Mouse (Mus musculus): ENCODE data around the gene Dclk2. TPM values are rescaled to one million over a fixed set of nuclear protein-coding genes. Genes with fewer than 3 reads are reported as not detected.

Dclk2 gene
- polyA plus RNA-seq, 1 experiment from 2014 or later: 4.2 TPM

DNA sequence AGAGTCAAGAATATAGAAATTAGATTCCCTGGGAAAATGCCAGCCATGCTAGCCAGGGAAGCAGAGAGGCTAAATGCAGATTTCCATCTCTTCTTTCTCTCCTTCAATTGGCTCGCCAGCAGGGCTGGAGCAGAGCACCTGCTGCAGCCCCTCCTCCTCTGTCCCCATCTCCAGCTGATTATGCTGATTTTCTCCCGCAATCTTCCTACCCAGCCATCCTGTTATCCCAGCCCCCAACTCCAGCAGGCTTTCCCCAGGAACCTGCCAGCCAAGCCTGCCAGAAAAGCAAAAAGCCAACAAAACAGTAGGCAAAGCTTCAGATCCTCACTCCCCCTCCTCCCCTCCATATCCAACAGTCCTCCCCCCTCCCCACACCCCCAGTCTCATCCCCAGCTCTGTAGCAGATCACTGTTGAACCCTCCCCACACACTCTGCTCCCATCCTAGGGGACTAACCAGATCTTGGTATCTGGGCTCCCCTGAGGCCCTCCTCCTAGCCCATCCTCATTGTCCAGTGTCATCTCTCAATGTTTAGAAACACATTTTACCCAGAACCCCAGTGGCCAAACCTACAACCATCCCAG lies 15.7 kb upstream of the Dclk2 start:
- Histone ChIP-seq H3K27me3 (replicated peaks; ENCODE audit: control insufficient read depth, insufficient read depth, low read length) (no peaks in the 10 kb centered on the region), H3K9ac (ENCODE audit: low read depth, low read length) (no peak overlapping the region), H3K4me2 (ENCODE audit: low read depth, low read length) (no peak overlapping the region), H3K4me3 (ENCODE audit: low read length) (no peak overlapping the region), H3K9me3 (ENCODE audit: control insufficient read depth, low read length) (no peaks in the 10 kb centered on the region), H3K27ac (ENCODE audit: low read length) (no peak overlapping the region), H3K36me3 (ENCODE audit: control insufficient read depth, insufficient read depth, low read length) (no peaks in the 10 kb centered on the region), H3K4me1 (ENCODE audit: control insufficient read depth, insufficient read depth, low read length) (no peaks in the 10 kb centered on the region)
- ATAC-seq: no peak
- 19% methylated on average over 2 of the region's 2 CpGs for WGBS

DNA sequence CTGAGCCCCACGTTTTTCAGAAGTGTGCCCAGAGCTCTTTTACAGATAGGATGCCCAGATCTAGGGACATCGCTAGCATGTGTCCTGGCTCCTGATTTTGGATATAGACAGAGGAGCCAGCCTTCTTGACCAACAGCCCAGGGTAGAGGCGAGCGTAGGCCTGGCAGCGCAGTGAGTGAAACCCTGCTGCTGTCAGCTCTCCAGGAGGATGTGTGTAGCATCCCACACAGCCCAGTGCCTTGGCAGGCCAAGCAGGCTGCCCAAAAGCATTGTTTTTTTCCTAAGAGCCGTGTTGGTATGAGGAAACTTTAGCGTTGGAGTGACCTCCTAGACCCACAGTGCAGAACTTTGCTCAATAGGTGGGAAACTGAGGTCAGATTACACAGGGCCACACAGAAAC lies 12.8 kb upstream of the Dclk2 start:
- 85% methylated on average over 7 of the region's 7 CpGs for WGBS
- H3K9me3 ChIP-seq (ENCODE audit: control insufficient read depth, low read length): no peaks in the 10 kb centered on the region
- no peak overlapping the region for H3K4me3 ChIP-seq (ENCODE audit: low read length)

DNA sequence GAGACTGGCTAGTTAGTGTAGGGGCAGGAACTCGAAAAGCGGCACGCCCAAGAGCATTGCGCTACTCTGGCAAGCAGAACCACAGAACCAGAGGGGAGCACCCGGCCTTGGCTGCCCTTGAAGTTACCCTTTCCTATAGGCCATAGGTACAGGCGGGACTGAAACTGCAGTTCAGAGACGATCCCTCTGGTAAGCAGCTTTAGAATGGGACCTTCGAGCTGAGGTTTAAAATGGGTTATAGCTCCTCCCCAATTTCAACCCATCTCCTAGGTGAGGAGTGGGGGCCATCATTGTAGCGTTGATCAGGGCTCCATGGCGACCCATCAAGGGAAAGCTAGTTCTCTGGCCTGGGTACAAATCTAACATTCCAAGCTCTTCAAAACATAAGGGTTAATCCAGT lies 3.0 kb upstream of the Dclk2 start:
- H3K27ac ChIP-seq (ENCODE audit: low read length): no peak overlapping the region
- H3K36me3 ChIP-seq (ENCODE audit: control insufficient read depth, insufficient read depth, low read length): no peaks in the 10 kb centered on the region
- no peak overlapping the region for H3K4me3 ChIP-seq (ENCODE audit: low read length)
- H3K9ac ChIP-seq (ENCODE audit: low read depth, low read length): no peak overlapping the region
- H3K4me1 ChIP-seq (ENCODE audit: control insufficient read depth, insufficient read depth, low read length): peaks cover 8% of the 10 kb centered on the region
- WGBS: 93% methylated on average over 10 of the region's 10 CpGs
- ATAC-seq: no peak
- no peaks in the 10 kb centered on the region for H3K27me3 ChIP-seq (replicated peaks; ENCODE audit: control insufficient read depth, insufficient read depth, low read length)
- H3K4me2 ChIP-seq (ENCODE audit: low read depth, low read length): no peak overlapping the region
- no peaks in the 10 kb centered on the region for H3K9me3 ChIP-seq (ENCODE audit: control insufficient read depth, low read length)

More for the DNA sequence above, 12.8 kb upstream of the Dclk2 start:
- Histone ChIP-seq H3K36me3 (ENCODE audit: control insufficient read depth, insufficient read depth, low read length) (no peaks in the 10 kb centered on the region), H3K9ac (ENCODE audit: low read depth, low read length) (no peak overlapping the region), H3K4me1 (ENCODE audit: control insufficient read depth, insufficient read depth, low read length) (no peaks in the 10 kb centered on the region), H3K27ac (ENCODE audit: low read length) (no peak overlapping the region), H3K27me3 (replicated peaks; ENCODE audit: control insufficient read depth, insufficient read depth, low read length) (no peaks in the 10 kb centered on the region), H3K4me2 (ENCODE audit: low read depth, low read length) (no peak overlapping the region)
- ATAC-seq: no peak

DNA sequence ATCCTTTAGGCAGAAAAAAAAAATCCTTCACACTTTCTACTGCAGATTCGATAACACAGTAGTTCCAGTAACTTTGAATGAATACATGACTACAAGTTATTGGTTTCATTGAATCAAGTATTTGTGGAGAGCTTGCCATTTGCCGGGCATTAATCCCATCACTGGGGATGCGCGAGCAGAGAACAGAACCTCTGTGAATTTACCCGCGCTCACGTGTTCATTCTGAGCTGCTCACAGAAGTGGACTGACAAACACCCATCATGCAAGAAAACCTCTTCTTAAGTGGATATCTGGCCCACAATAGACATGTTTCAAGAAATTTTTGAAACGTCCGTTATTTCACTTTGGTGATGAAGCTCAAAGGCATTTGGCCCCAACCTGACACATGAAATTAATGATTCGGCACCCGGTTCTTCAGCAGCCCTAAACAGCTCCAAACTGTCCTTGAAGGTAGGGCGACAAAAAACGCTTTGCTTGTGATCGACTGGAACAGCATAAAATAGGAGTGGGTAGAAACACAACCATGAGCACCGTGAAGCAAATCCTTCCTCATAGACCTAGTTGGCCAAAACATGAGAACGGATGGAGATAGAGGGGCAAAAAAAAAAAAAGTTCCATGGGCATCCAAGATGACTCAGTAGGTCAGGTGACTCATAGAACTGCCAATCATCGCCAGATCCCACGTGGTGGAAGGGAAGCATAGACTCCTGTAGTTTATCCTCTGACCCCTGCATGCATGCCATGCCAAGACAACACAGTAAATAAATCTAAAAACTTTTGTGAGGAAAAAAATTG lies 726 bp upstream of the Dclk2 start:
- Histone ChIP-seq H3K9ac (ENCODE audit: low read depth, low read length) (no peak overlapping the region), H3K36me3 (ENCODE audit: control insufficient read depth, insufficient read depth, low read length) (no peaks in the 10 kb centered on the region), H3K4me3 (ENCODE audit: low read length) (peak overlapping the region; percentile 74), H3K9me3 (ENCODE audit: control insufficient read depth, low read length) (no peaks in the 10 kb centered on the region), H3K27ac (ENCODE audit: low read length) (no peak overlapping the region), H3K4me1 (ENCODE audit: control insufficient read depth, insufficient read depth, low read length) (peaks cover 8% of the 10 kb centered on the region), H3K4me2 (ENCODE audit: low read depth, low read length) (peak overlapping the region; percentile 94), H3K27me3 (replicated peaks; ENCODE audit: control insufficient read depth, insufficient read depth, low read length) (no peaks in the 10 kb centered on the region)
- ATAC-seq: no peak
- 71% methylated on average over 18 of the region's 18 CpGs for WGBS

DNA sequence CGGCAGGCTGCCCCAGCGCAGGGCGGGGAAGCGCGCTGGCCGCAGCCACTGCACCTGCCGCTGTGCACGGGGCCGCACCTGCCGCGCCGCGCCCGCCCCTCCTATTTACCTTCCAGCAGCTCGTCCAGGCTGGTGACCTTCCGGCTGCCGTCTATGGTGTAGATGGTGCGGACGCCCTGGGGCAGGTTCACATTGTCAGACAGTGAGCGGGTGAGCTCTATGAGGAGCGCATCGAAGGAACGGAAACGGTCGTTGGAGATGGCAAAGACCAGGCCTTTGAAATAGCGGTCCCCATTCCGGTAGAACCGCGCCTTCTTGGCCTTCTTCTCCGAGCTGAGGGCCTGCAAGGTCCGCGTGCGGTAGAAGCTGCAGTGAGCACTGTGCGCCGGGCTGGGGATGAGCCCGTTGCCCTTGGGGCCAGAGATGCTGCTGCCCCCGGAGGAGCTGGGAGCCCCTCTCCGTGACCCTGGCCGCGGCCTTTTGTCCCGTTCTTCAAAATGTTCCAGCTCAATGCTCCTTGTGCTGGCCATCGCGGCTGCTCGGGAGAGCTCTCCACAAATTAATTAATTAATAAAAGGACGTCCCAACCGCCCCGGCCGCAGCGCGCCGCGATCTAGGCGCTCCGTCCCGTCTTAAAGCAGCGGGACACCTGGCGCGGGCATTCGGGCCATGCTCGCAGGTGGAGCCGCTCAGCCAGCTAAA lies 860 bp downstream of the Dclk2 start:
- peak; percentile 57 for ATAC-seq
- Histone ChIP-seq H3K27ac (ENCODE audit: low read length) (peak overlapping the region; percentile 77; the same call in 1 of the 2 replicates), H3K4me2 (ENCODE audit: low read depth, low read length) (peak overlapping the region; percentile 94), H3K27me3 (replicated peaks; ENCODE audit: control insufficient read depth, insufficient read depth, low read length) (no peaks in the 10 kb centered on the region), H3K9me3 (ENCODE audit: control insufficient read depth, low read length) (no peaks in the 10 kb centered on the region), H3K4me3 (ENCODE audit: low read length) (peak overlapping the region; percentile 74), H3K9ac (ENCODE audit: low read depth, low read length) (peak overlapping the region; percentile 75), H3K4me1 (ENCODE audit: control insufficient read depth, insufficient read depth, low read length) (peaks cover 8% of the 10 kb centered on the region), H3K36me3 (ENCODE audit: control insufficient read depth, insufficient read depth, low read length) (no peaks in the 10 kb centered on the region)
- under 1% methylated on average over 61 of the region's 61 CpGs for WGBS

DNA sequence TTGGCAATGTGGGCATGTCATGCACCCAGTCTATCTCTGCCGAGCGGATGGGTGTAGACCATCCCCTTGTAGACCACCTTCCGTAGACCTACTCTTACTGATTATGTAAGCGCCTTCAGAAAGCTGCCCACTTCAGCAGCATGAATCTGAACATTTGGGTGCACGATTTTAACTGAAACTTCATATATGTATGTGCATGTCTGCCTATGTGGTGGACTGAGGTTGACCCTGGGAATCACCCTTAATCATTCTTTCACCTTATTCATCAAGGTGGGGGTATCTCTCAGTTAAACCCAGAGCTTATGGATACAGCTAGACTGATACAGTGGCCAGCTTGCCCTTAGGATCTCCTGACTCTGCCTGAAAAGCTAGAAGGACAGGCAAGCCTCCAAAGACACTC lies 3.6 kb downstream of the Dclk2 start:
- H3K4me2 ChIP-seq (ENCODE audit: low read depth, low read length): no peak overlapping the region
- H3K4me3 ChIP-seq (ENCODE audit: low read length): no peak overlapping the region
- peaks cover 8% of the 10 kb centered on the region for H3K4me1 ChIP-seq (ENCODE audit: control insufficient read depth, insufficient read depth, low read length)
- ATAC-seq: no peak
- H3K27ac ChIP-seq (ENCODE audit: low read length): no peak overlapping the region
- H3K36me3 ChIP-seq (ENCODE audit: control insufficient read depth, insufficient read depth, low read length): no peaks in the 10 kb centered on the region
- no peaks in the 10 kb centered on the region for H3K27me3 ChIP-seq (replicated peaks; ENCODE audit: control insufficient read depth, insufficient read depth, low read length)
- no peak overlapping the region for H3K9ac ChIP-seq (ENCODE audit: low read depth, low read length)
- 94% methylated on average over 5 of the region's 5 CpGs for WGBS
- H3K9me3 ChIP-seq (ENCODE audit: control insufficient read depth, low read length): no peaks in the 10 kb centered on the region

DNA sequence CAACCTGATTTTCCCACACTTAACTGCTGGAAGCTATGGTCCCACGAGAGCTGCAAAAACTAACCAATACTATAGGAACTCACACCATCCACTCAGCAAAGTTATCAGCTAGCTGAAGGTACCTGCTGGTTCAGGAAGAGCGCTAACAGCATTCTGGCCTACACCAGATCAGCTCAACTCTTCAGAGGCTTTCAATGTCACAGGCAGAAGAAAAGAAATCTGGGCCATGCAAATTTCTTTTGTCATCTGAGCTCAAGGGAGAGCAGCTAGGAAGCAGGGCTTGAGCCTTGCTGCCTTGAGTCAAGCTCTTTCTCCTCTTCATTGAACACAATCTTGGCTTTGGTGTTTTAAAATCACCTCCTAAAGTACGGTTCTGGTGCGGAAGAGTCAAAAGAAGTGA lies 4.0 kb downstream of the Dclk2 start:
- Histone ChIP-seq H3K36me3 (ENCODE audit: control insufficient read depth, insufficient read depth, low read length) (no peaks in the 10 kb centered on the region), H3K27ac (ENCODE audit: low read length) (no peak overlapping the region), H3K4me1 (ENCODE audit: control insufficient read depth, insufficient read depth, low read length) (peaks cover 8% of the 10 kb centered on the region), H3K4me2 (ENCODE audit: low read depth, low read length) (no peak overlapping the region), H3K9me3 (ENCODE audit: control insufficient read depth, low read length) (no peaks in the 10 kb centered on the region), H3K9ac (ENCODE audit: low read depth, low read length) (no peak overlapping the region), H3K4me3 (ENCODE audit: low read length) (no peak overlapping the region), H3K27me3 (replicated peaks; ENCODE audit: control insufficient read depth, insufficient read depth, low read length) (no peaks in the 10 kb centered on the region)
- no peak for ATAC-seq
- WGBS: 91% methylated on average over 4 of the region's 4 CpGs

DNA sequence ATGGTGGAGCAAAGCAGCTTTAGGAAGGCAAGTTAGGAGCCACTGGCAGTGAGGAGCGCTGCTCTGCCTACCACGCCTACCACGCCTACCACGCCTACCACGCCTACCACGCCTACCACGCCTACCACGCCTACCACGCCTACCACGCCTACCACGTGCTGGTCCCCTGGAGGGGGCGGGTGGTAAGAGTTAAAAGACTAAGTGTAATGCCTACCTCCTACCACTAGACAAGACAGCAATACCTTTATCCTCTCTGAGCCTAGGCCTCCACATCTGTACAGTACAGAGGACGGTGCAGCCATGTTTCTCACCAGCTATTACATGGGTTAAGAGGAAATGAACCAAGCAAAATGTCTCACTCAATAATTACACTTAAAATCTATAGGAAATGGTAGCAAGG lies 5.4 kb downstream of the Dclk2 start:
- Histone ChIP-seq H3K9me3 (ENCODE audit: control insufficient read depth, low read length) (no peaks in the 10 kb centered on the region), H3K4me3 (ENCODE audit: low read length) (no peak overlapping the region), H3K36me3 (ENCODE audit: control insufficient read depth, insufficient read depth, low read length) (no peaks in the 10 kb centered on the region), H3K27ac (ENCODE audit: low read length) (no peak overlapping the region), H3K4me1 (ENCODE audit: control insufficient read depth, insufficient read depth, low read length) (peaks cover 8% of the 10 kb centered on the region), H3K27me3 (replicated peaks; ENCODE audit: control insufficient read depth, insufficient read depth, low read length) (no peaks in the 10 kb centered on the region), H3K4me2 (ENCODE audit: low read depth, low read length) (no peak overlapping the region), H3K9ac (ENCODE audit: low read depth, low read length) (no peak overlapping the region)
- 63% methylated on average over 13 of the region's 13 CpGs for WGBS
- no peak for ATAC-seq

DNA sequence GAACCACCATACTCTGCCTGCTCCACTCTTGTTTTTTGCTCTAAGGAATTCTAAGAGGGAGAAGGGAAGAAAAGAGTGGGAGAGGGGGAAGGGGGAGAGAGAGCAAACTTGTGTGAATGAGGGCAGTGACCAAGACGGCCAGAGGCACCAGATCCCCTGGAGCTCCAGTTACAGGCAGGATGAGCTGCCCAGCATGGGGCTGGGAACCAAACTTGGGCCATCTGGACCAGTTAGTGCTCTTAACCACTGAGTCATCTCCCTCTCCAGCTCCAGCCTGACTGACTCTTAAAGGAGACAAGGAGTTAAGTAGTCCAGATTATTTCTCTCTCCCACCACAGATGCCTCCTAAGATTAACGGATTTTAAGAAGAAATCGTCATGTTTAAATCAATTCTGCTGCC lies 6.3 kb downstream of the Dclk2 start:
- H3K4me1 ChIP-seq (ENCODE audit: control insufficient read depth, insufficient read depth, low read length): 0 out of 2 replicates have a peak, but pooled peaks cover 3% of the 10 kb centered on the region

More for the DNA sequence above, 6.3 kb downstream of the Dclk2 start:
- Histone ChIP-seq H3K9me3 (ENCODE audit: control insufficient read depth, low read length) (no peaks in the 10 kb centered on the region), H3K27me3 (replicated peaks; ENCODE audit: control insufficient read depth, insufficient read depth, low read length) (no peaks in the 10 kb centered on the region), H3K4me3 (ENCODE audit: low read length) (no peak overlapping the region), H3K4me2 (ENCODE audit: low read depth, low read length) (no peak overlapping the region), H3K9ac (ENCODE audit: low read depth, low read length) (no peak overlapping the region), H3K27ac (ENCODE audit: low read length) (no peak overlapping the region), H3K36me3 (ENCODE audit: control insufficient read depth, insufficient read depth, low read length) (no peaks in the 10 kb centered on the region)
- 74% methylated on average over 3 of the region's 3 CpGs for WGBS
- no peak for ATAC-seq
